Mouse (Mus musculus): ENCODE measurements around the gene Abcd2. TPM values are rescaled to one million over a fixed set of nuclear protein-coding genes. Genes with fewer than 3 reads are reported as not detected.
A peak's percentile ranks its signal among the peaks of the same experiment; 100 is the strongest.

Abcd2 gene
- polyA plus RNA-seq, 1 experiment from 2014 or later, result 15.1 TPM

- Histone ChIP-seq H3K27me3 (replicated peaks) (no peaks in the 10 kb centered on the region), H3K9me3 (no peaks in the 10 kb centered on the region), H3K9ac (no peak overlapping the region), H3K27ac (no peak overlapping the region), H3K4me3 (no peak overlapping the region), H3K36me3 (no peaks in the 10 kb centered on the region), H3K4me1 (no peaks in the 10 kb centered on the region), H3K4me2 (replicated peaks) (no peak overlapping the region)
- WGBS, result 86% methylated on average over 4 of the region's 4 CpGs
- ATAC-seq (ENCODE audit: low FRiP score, low read depth), result no peak
Observed at GRCm38 (mm10) chr15:91124584-91124983, 67.0 kb downstream of the Abcd2 start.

GRCm38 (mm10) chr15:91112555-91113209, 78.9 kb downstream of the Abcd2 start:
- H3K36me3 ChIP-seq, result no peaks in the 10 kb centered on the region
- H3K4me3 ChIP-seq, result no peak overlapping the region
- H3K27me3 ChIP-seq (replicated peaks), result no peaks in the 10 kb centered on the region
- no peak overlapping the region for H3K9ac ChIP-seq
- ATAC-seq (ENCODE audit: low FRiP score, low read depth), result no peak
- no peaks in the 10 kb centered on the region for H3K9me3 ChIP-seq
- H3K4me2 ChIP-seq (replicated peaks), result no peak overlapping the region
- 93% methylated on average over 7 of the region's 7 CpGs for WGBS
- no peak overlapping the region for H3K27ac ChIP-seq
- no peaks in the 10 kb centered on the region for H3K4me1 ChIP-seq

GRCm38 (mm10) chr15:91108102-91108659, 83.4 kb downstream of the Abcd2 start:
- Histone ChIP-seq H3K9ac (no peak overlapping the region), H3K9me3 (no peaks in the 10 kb centered on the region), H3K4me3 (no peak overlapping the region), H3K4me1 (0 out of 2 replicates have a peak, but pooled peaks cover 3% of the 10 kb centered on the region), H3K36me3 (no peaks in the 10 kb centered on the region), H3K4me2 (replicated peaks) (no peak overlapping the region), H3K27me3 (replicated peaks) (no peaks in the 10 kb centered on the region), H3K27ac (no peak overlapping the region)
- ATAC-seq (ENCODE audit: low FRiP score, low read depth), result no peak
- 96% methylated on average over 5 of the region's 5 CpGs for WGBS

- no peak overlapping the region for H3K4me2 ChIP-seq (replicated peaks)
- H3K4me1 ChIP-seq, result 0 out of 2 replicates have a peak, but pooled peaks cover 3% of the 10 kb centered on the region
- no peaks in the 10 kb centered on the region for H3K36me3 ChIP-seq
- ATAC-seq (ENCODE audit: low FRiP score, low read depth), result peak; percentile 48; the same call in 1 of the 2 replicates
- H3K27ac ChIP-seq, result no peak overlapping the region
- no peaks in the 10 kb centered on the region for H3K9me3 ChIP-seq
- WGBS, result 34% methylated on average over 3 of the region's 3 CpGs
- no peak overlapping the region for H3K4me3 ChIP-seq
- no peak overlapping the region for H3K9ac ChIP-seq
- H3K27me3 ChIP-seq (replicated peaks), result no peaks in the 10 kb centered on the region
Observed at GRCm38 (mm10) chr15:91104934-91105333, 86.7 kb downstream of the Abcd2 start.

- no peak for ATAC-seq (ENCODE audit: low FRiP score, low read depth)
- H3K27ac ChIP-seq, result no peak overlapping the region
- 90% methylated on average over 1 of the region's 1 CpGs for WGBS
Observed at GRCm38 (mm10) chr15:91104276-91104675, 87.3 kb downstream of the Abcd2 start.

GRCm38 (mm10) chr15:91103814-91104213, 87.8 kb downstream of the Abcd2 start:
- no peak for ATAC-seq (ENCODE audit: low FRiP score, low read depth)
- Histone ChIP-seq H3K4me1 (0 out of 2 replicates have a peak, but pooled peaks cover 3% of the 10 kb centered on the region), H3K9me3 (no peaks in the 10 kb centered on the region), H3K27ac (no peak overlapping the region), H3K27me3 (replicated peaks) (no peaks in the 10 kb centered on the region), H3K36me3 (no peaks in the 10 kb centered on the region), H3K9ac (no peak overlapping the region), H3K4me3 (no peak overlapping the region), H3K4me2 (replicated peaks) (no peak overlapping the region)
- WGBS, result 77% methylated on average over 14 of the region's 14 CpGs

More at GRCm38 (mm10) chr15:91104276-91104675, 87.3 kb downstream of the Abcd2 start:
- H3K27me3 ChIP-seq (replicated peaks), result no peaks in the 10 kb centered on the region
- no peak overlapping the region for H3K9ac ChIP-seq
- H3K36me3 ChIP-seq, result no peaks in the 10 kb centered on the region
- no peak overlapping the region for H3K4me2 ChIP-seq (replicated peaks)
- 0 out of 2 replicates have a peak, but pooled peaks cover 3% of the 10 kb centered on the region for H3K4me1 ChIP-seq
- no peak overlapping the region for H3K4me3 ChIP-seq
- no peaks in the 10 kb centered on the region for H3K9me3 ChIP-seq

- no peak for ATAC-seq (ENCODE audit: low FRiP score, low read depth)
- WGBS, result 92% methylated on average over 8 of the region's 8 CpGs
Observed at GRCm38 (mm10) chr15:91103305-91103704, 88.3 kb downstream of the Abcd2 start.

GRCm38 (mm10) chr15:91096606-91097005, 95.0 kb downstream of the Abcd2 start:
- Histone ChIP-seq H3K4me3 (no peak overlapping the region), H3K27ac (no peak overlapping the region), H3K27me3 (replicated peaks) (no peaks in the 10 kb centered on the region), H3K4me1 (peaks cover 7% of the 10 kb centered on the region), H3K4me2 (replicated peaks) (no peak overlapping the region), H3K9ac (no peak overlapping the region), H3K36me3 (no peaks in the 10 kb centered on the region), H3K9me3 (no peaks in the 10 kb centered on the region)
- 88% methylated on average over 6 of the region's 6 CpGs for WGBS
- ATAC-seq (ENCODE audit: low FRiP score, low read depth), result no peak

More at GRCm38 (mm10) chr15:91103305-91103704, 88.3 kb downstream of the Abcd2 start:
- no peaks in the 10 kb centered on the region for H3K27me3 ChIP-seq (replicated peaks)
- H3K4me3 ChIP-seq, result no peak overlapping the region
- H3K4me1 ChIP-seq, result 0 out of 2 replicates have a peak, but pooled peaks cover 3% of the 10 kb centered on the region
- H3K36me3 ChIP-seq, result no peaks in the 10 kb centered on the region
- H3K9ac ChIP-seq, result no peak overlapping the region
- no peak overlapping the region for H3K4me2 ChIP-seq (replicated peaks)
- no peaks in the 10 kb centered on the region for H3K9me3 ChIP-seq
- H3K27ac ChIP-seq, result no peak overlapping the region

Other genes starting within 250 kb of the Abcd2 start
- 37.0 and 37.4 TPM in 2 replicates for gene Kif21a, start 141.9 kb downstream of the Abcd2 start, polyA plus RNA-seq (2016; fragmentation: Nextera tagmentation; extraction: Ambion mirVana)
- not detected in 2 replicates for gene CN725425, start 7.7 kb upstream of the Abcd2 start, polyA plus RNA-seq (2016; fragmentation: Nextera tagmentation; extraction: Ambion mirVana)